Mouse (Mus musculus): ENCODE results near the gene Ankrd28. TPM values are rescaled to one million over a fixed set of nuclear protein-coding genes. Genes with fewer than 3 reads are reported as not detected.

Ankrd28 gene
- total RNA-seq, 2 experiments from 2014 or later = 24.2 to 35.7 TPM

- ATAC-seq (ENCODE audit: poor library complexity, severe bottlenecking) = no peak
Observed at GRCm38 (mm10) chr14:31667741-31668140, 162.7 kb downstream of the Ankrd28 start.

- ATAC-seq (ENCODE audit: poor library complexity, severe bottlenecking) = no peak
Observed at GRCm38 (mm10) chr14:31666931-31667705, 163.3 kb downstream of the Ankrd28 start.

- ATAC-seq (ENCODE audit: poor library complexity, severe bottlenecking) = no peak
Observed at GRCm38 (mm10) chr14:31665566-31665940, 164.9 kb downstream of the Ankrd28 start.

- ATAC-seq (ENCODE audit: poor library complexity, severe bottlenecking) = peak; percentile 64
Observed at GRCm38 (mm10) chr14:31664903-31665565, 165.4 kb downstream of the Ankrd28 start.

GRCm38 (mm10) chr14:31664100-31664902, 166.2 kb downstream of the Ankrd28 start:
- no peak for ATAC-seq (ENCODE audit: poor library complexity, severe bottlenecking)

GRCm38 (mm10) chr14:31663376-31664099, 166.9 kb downstream of the Ankrd28 start:
- ATAC-seq (ENCODE audit: poor library complexity, severe bottlenecking) = no peak

- ATAC-seq (ENCODE audit: poor library complexity, severe bottlenecking) = no peak
Observed at GRCm38 (mm10) chr14:31662555-31663211, 167.8 kb downstream of the Ankrd28 start.

GRCm38 (mm10) chr14:31661671-31662554, 168.5 kb downstream of the Ankrd28 start:
- peak; percentile 67 for ATAC-seq (ENCODE audit: poor library complexity, severe bottlenecking)

- no peak for ATAC-seq (ENCODE audit: poor library complexity, severe bottlenecking)
Observed at GRCm38 (mm10) chr14:31660312-31661093, 169.9 kb downstream of the Ankrd28 start.

- ATAC-seq (ENCODE audit: poor library complexity, severe bottlenecking) = no peak
Observed at GRCm38 (mm10) chr14:31659501-31660181, 170.8 kb downstream of the Ankrd28 start.

- ATAC-seq (ENCODE audit: poor library complexity, severe bottlenecking) = no peak
Observed at GRCm38 (mm10) chr14:31658126-31658680, 172.2 kb downstream of the Ankrd28 start.

GRCm38 (mm10) chr14:31656857-31657645, 173.4 kb downstream of the Ankrd28 start:
- ATAC-seq (ENCODE audit: poor library complexity, severe bottlenecking) = peak; percentile 87

GRCm38 (mm10) chr14:31656386-31656785, 174.1 kb downstream of the Ankrd28 start:
- ATAC-seq (ENCODE audit: poor library complexity, severe bottlenecking) = no peak

GRCm38 (mm10) chr14:31655406-31655805, 175.0 kb downstream of the Ankrd28 start:
- no peak for ATAC-seq (ENCODE audit: poor library complexity, severe bottlenecking)

- no peak for ATAC-seq (ENCODE audit: poor library complexity, severe bottlenecking)
Observed at GRCm38 (mm10) chr14:31654816-31655215, 175.6 kb downstream of the Ankrd28 start.

GRCm38 (mm10) chr14:31653101-31653875, 177.2 kb downstream of the Ankrd28 start:
- ATAC-seq (ENCODE audit: poor library complexity, severe bottlenecking) = no peak

Measured in megakaryocyte, adult 5-6 weeks (primary cell).